Mouse (Mus musculus) retina, embryonic 14.5 days (tissue): ENCODE results near the gene Rere.

ENCODE experiments used
- DNase-seq: peaks from one replicate; pipeline ENCODE4 v3.0.0-alpha.2; 2015; ENCODE audit warnings: low spot score

Rere gene

DNA sequence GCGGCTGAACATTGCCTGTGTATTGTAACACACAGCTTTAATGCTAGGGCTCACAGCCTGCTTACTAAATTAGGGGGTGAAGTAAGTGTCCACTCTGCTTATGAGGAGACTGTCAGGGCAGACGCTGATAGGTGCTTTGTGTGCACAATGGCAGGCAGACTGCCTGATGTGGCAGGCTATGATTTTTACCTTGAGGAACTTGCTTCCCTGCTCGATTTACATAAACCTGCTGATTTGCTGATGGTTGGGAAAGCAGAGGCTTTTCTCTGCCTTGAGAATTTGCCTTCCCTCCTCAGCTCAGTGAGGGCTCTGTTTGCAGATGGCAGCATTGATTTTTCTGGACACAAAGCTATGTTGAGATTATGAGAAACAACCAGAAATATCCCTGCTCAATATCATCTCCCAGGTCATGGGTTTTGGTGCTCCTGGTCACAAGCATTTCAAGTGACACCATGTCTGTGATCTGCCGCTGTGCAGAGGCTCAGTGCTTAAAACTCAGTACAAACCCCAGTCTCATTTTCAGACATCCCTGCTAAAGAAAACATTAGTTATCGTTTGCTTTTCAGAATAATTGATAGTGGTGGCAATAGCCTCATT lies 145.5 kb downstream of the Rere start:
- DNase-seq, result peak; percentile 57

DNA sequence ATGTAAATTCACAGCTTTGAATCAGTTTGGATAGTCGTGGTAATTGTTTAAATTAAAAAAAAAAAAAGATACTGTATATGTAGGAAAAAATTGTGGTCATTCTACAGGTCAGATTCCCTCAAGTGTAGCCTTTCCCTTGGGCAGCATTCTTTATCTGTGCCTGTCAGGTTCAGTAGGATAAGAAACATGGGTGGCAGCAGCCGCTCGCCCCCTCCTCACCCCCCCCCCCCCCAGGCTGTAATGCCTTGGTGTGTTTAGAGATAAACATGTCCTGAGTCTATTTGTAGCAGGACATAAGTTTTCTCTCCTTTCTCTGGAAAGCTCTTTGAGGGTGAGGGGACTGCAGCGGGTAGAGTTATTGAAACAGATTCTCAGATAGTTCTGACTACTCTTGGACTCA lies 147.3 kb downstream of the Rere start:
- no peak for DNase-seq

- DNase-seq, result no peak
These were observed 152.6 kb downstream of the Rere start for GRCm38 (mm10) chr4:150433827-150434574.

DNA sequence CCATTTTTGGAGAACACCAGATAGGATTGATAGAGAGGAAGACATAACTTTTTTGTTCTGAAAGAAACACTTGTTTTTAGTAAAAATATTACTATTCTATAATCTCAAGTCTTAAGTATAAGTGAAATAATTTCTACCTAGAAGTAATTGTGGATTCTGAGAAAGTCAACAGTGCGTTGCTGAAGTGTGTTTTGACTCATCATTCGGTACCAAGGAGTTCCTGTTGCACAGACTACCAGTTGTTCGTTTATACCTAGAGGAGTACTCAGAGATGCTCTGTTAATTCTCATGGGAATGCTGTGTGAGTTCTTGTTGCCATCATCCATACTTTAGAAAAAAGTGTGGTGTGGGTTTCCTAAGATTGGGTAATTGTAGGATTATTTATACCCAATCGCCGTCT lies 154.1 kb downstream of the Rere start:
- no peak for DNase-seq

DNA sequence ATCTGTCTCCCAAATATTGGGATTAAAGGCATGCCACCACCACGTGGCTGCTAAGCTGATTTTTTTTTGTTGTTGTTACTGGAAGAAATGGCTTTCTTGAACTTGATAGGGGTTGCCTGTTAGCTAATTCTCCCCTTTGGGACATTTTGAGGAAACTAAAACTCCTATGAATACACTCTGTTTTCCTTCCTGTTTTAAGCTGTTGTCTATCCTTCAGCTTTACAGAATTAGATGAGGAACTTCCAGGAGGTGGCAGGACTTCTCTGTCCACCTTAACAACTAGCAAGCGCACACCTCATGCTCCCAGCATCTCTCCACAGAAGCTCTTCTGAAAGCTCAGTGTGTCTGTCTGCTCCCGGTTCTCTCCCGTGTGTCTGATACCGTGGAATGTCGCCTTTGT lies 157.2 kb downstream of the Rere start:
- DNase-seq, result no peak

DNA sequence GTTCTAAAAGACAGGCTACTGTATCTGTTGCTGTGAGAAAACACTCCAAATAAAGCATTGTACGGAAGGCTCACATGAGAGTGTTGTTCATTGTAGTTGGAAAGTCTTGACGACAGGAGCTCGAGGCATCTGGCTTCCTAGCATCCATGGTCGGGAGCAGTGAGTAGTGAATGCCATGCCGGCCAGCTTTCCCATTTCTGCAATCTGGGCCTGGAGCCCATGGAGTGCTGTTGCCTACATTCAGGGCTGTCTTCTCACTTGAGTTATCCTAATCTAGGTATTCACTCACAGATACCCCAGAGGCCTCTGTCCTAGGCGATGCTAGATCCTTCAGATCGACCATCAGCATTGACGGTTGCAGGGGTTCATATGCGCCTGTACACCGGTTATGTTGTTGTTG lies 160.5 kb downstream of the Rere start:
- no peak for DNase-seq

GRCm38 (mm10) chr4:150444068-150444467 lies 162.6 kb downstream of the Rere start:
- DNase-seq, result no peak

- DNase-seq, result no peak
These were observed 165.2 kb downstream of the Rere start for GRCm38 (mm10) chr4:150446617-150447016.

GRCm38 (mm10) chr4:150447517-150447916 lies 166.1 kb downstream of the Rere start:
- DNase-seq, result no peak

DNA sequence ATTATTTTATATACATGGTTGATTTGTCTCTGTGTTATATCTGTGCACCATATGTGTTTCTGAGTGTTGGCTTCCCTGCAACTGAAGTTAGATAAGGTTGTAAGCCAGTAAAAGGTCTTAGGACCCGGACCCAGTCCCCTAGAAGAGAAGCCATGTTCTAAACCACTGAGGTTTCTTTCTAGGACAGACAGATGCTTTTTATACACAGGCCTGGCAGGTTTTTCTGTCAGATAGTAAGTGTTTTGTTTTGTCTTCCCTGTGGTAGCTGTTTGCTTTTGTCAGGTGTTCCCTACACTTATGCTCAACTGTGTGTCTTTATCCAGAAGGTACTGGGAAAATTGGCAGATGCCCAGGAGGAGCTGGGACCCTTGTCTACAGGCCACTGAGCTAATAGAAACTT lies 167.0 kb downstream of the Rere start:
- no peak for DNase-seq

DNA sequence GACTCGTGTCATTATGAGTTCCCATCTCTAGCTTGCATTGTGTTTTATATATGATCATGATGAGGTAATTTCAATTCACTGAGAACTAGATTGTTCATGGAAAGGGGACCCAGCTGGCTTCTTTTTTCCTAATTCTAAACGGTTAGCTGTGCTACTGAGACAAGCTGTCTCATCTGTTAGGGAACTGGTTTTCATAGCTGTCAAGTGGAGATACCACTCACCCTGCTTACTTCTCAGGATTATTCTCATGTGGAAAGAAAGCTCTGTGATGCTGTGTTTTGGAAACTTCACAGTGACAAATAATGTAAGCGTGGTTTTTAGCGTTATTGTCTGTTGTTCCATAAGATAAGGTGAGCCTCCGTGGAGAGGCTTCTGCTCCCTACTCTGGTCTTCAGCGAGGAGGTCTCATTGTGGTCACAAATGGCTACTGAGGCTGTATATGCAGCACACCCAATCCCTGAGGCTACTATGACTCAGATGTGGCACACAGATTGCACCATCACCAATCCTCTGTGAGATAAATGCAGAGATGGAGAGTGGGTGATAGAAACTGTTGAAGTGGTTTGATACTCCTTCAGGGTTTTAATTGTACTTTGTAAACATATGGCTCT lies 168.7 kb downstream of the Rere start:
- no peak for DNase-seq

DNA sequence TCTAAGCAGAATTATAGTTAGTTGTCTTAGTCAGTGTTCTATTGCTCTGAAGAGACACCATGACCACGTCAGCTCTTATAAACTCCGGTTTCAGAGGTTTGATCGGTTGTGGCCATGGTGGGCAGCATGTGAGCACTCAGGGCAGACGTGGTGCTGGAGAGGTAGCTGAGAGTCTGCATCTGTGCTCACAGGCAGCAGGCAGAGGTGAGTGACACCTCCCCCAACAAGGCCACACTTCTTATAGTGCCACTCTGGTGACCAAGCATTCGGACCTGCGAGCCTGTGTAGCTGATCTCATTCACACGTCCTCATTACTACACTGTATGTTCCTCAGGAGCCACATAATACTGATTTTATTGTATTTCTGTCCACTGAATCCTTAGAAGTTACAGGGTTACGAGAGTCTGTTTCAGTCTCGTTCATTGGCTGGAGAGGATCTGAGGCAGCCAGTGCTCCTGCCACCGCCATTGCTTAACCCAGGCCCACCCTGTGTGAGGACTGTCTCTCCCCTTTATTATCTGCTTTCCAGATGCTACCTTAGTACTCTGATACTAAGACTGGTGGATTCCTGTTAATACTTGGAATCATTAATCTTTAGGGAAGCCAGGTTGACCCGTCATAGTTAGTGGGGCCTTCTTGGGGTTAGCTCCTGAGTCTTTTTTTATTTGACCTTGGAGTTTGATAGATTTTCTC lies 170.9 kb downstream of the Rere start:
- DNase-seq, result no peak

- no peak for DNase-seq
These were observed 173.3 kb downstream of the Rere start for GRCm38 (mm10) chr4:150454571-150455306.

- DNase-seq, result no peak
These were observed 174.3 kb downstream of the Rere start for GRCm38 (mm10) chr4:150455750-150456149.

- DNase-seq, result no peak
These were observed 175.0 kb downstream of the Rere start for GRCm38 (mm10) chr4:150456452-150456851.

DNA sequence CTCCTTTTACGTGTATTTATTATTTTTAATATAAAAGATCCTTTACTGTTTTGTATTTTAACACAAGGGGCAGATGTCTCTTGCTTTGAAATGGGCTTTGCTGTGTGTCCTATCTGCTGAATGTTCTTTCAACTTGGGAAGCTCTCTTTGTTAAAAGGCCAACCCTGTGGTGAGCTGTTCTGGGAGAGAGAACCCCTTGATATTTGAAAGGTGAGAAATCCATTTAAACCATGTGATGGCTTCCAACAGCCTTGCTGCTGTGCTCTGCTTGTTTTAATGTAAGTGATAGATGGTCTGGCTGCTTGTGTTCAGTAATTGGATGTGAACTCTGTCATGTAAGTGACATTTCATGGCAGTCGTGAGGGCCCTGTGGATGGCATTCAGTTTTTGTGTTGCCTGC lies 175.4 kb downstream of the Rere start:
- DNase-seq, result no peak

GRCm38 (mm10) chr4:150457353-150457752 lies 175.9 kb downstream of the Rere start:
- DNase-seq, result no peak

DNA sequence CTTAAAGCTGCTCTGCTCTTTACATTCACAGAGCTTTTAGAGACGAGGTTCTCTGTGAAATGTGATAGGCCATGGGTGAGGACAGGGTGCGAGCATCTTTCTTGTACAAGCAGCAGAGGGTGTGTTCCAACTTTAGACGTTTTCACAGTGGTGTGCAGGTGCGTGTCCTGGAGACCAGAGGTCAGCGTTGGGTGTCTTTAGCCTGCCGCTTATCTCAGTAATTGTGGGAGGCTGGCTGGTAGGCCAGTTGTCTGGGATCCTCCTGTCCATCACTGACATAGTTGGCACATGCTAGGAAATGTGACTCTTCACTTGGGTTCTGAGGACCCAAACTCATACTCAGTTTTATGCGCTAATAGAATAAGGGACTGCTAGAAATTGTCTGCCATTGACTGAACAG lies 176.3 kb downstream of the Rere start:
- no peak for DNase-seq

- DNase-seq, result no peak
These were observed 177.8 kb downstream of the Rere start for GRCm38 (mm10) chr4:150459022-150459794.

GRCm38 (mm10) chr4:150460451-150460850 lies 179.0 kb downstream of the Rere start:
- no peak for DNase-seq

DNA sequence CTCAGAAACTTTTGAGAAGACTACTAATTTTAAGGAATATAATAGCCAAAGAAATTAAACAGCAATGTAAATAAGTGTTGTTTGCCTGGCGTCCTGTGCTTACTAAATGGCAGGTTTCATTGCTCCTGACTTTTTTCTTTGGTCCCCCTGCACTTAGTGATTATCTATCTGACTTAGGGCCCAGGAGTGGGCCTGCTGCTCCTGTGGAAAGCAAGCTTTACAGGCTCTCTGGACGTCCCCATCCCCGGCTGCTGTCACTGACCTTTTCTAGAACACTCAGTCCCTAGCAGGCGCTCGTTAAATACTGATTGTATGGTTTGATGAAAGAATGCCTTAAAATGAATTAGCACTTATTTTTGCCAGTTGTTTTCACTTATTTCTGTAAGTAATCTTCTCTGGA lies 179.6 kb downstream of the Rere start:
- DNase-seq, result no peak
